Mouse (Mus musculus) heart, adult 11 months (tissue): ENCODE results near the gene Phpt1.

ENCODE experiments used
- DNase-seq: peaks from one replicate; pipeline ENCODE4 v3.0.0; 2022

Phpt1 gene

DNA sequence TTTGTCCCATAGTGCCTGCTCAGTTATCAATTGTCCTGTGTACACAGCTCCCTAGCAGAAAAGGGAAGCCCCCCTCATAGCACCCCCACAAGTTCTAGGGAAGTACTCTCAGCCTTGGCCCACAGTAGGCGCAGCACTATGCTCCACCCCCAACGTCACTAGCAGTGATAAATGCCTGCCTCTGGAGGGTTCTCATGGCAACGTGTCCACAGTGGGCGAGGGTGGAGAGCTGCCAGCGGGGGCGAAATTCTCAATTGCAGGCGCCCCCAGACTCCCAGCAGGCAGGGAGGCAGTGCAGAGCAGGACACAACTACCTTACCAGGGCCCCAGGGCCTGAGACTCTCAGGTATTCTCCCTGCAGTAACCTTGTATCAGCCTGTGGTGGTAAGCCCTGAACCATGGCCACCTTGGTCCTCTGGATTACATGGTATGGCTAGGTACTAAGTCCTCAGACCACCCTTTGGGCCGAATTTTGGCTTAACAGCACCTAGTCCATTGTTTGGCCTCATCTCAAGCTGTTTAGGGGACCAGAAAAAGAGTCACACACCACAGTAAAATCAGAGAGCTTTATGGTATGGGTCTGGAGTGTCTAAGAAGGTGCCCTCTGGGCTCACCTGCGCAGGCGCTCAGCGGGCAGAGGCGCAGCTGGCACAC is 7.6 kb upstream of the Phpt1 start:
- no peak for DNase-seq

DNA sequence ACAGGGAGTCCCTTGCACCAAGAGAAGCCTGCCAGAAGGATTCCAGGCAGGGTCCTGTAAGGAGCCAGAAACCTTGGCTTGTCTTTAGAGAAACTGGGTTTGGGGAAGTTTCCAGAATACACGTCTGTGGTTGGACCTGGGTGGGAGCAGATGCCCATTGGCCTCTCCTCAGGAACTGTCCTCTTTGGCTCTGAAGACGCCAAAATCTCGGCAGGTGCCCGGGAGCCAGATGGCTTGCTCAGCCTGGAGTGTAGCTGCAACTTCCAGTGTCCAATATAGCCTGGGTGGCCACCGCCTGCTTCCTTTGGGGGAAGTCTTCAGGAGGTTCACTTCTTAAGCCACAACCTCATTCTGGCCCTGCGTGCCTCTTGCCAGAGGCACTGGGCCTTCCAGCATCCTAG is 6.9 kb upstream of the Phpt1 start:
- peak; percentile 93 for DNase-seq

DNA sequence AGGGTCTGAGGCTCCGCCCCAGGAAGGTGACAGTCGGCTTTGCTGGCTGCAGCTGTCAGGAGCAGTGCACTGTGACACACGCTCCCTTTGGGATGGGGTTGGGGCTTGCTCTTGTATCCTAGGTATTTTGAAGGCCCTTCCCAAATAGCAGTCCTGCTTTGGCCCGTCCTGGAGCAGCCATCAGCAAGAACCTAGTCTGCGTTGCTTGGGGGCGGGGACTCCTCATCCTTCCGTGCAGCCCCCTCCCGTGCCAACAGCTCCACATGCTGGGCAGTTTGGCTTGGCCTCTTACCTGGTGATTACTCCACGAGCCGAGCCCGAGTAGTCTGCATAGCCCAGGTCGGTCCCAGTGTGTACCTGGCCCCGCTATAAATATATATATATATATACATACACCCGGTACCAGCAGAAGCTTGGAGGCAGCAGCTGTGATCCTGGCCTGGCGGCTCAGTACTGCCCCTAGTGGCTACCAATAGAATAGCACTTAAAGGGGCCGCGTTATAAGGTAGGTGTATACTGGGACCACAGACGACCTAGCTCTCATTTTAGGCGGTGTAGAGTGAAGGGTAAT is 6.4 kb upstream of the Phpt1 start, which contains the start of gene Ajm1:
TSS of gene Ajm1 (minus strand) at position 464 of the 571 bp plus-strand sequence.
- DNase-seq = peak; percentile 97

DNA sequence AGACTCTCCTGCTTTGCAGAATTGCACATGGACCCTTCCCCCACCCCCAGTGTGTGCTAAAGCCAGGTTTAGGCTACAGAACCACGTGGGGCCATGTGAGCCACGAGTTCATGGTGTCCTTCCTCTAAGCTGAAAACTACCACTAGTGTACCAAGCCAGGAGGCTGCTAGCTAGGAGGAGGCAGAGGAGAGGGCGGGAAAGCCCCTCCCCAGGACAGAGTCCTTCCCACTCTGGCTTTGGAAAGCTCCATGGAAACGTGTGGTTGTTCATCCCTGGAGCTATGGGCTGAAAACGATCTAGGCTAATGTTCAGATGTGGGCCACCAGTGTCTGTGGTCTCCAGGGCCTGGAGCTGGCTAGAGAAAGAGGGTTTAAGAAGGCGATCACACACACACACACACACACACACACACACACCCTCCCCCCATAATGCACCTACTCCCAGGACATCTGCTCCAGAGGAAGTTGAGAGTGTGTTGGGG is 5.6 kb upstream of the Phpt1 start:
- no peak for DNase-seq

DNA sequence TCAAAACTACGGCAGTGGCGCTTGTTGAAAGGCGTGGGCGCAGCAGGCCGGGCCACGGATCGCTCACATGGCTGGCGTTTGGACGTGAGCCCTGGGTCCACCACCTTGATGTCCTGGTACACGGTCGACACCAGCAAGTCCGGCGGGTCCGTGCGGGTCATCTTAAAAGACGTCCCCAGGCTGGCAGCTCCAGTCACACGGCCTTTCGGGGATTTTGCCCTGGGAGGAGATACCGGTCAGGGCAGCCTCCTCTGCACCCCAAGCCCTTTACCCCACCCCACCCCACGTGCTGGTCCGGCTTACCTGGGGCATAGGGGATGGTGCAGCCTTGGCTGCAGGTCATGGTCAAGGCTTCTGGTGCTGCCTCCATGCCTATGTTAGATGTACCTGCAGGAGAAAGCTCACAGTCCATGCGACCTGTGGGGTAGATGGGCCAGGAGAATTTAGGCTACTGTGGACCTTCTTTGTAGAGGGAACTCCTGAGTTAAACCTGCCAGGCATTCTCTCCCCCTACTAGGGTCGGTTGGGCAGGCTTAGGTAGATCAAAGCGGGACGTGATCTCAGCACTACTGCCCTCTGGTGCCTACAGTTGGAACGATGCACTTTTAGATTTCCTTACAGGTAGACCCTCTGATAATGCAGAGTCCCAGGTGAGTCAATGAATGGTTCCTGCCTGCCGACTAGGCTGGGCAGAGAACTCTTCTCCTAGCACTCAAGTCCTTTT is 4.9 kb upstream of the Phpt1 start:
- peak; percentile 94 for DNase-seq

DNA sequence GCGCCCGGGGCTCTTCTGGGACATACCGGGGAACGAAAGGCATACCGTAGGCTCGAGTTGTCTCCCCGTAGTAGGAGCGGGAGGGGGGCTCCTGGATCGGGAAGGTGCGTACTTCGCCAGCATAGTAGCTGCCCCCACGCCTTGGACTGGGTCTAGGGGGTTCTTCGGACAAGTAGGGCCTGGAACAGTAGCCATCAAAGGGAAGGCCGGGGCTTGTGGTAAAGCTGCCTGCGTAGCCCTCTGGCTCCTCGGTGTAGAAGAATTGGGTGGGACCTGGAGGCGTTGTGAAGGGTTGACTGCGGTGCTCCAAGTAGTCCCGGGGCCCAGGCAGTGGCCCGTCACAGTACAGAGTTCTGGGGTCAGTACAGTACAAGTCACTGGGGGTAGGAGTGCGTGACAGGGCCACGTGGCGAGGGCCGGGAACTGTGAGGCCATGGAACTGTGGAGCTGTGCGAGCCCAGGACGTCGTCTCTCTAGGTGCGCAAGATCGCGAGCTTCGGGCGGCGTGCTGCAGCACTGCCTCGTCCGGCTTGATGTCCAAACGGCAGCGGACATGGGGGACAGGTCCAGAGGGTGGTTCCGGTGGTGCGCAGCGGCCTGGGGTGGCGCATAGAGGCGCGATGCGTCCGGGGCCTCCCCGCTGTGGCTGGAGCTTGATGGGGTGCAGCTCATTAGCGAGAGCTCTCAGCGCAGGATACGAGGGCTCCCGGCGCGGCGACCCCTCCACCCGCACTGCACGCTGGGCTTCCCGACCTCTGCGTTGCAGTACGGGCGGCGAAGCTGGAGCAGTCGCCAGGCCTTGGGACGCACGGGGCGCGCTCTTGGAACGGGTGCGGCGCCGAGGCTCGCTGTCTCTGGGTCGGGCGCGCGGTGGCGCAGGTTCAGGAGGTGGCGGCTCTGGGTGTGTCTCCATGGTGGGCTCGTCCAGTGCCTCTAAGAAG is 4.0 kb upstream of the Phpt1 start:
- DNase-seq = peak; percentile 91

DNA sequence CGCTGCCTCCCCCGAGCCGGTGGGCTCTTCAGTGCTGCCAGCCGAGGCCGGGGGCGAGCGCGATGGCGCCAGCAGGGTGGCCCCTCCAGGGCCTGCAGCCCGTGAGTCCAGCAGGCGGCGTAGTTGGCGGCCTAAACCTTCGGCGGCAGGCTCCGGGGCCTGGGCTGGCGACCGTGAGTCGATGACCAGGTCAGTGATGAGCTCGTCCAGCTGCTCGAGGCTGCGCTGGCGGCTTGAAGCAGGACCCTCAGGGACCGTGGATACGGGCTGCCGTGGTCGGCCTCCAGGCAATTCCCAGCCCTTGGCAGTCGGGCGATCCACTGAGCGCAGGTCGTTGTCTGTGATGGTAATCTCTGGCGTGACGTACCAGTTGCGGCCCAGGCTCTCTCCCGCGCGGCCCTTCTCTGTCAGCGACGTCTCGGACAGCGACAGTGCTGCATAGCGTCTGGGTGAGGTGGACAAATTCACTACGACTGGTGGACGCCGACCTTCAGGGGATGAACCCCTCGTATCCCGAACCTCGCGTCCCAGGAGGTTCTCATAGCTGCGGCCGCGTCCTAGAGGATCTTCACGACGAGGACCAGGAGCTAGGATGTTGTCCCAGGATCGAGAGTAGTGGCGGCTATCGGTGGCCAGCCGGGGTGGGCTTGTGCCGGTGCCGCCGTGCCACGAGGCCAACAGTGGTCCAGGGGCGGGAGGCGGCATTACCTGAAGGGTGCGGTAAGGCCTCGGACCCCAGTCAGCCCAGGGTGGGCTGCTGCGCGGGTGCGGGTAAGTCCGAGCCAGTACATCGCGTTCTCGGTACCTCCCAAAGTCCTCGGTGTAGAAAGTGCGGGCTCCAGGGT is 3.1 kb upstream of the Phpt1 start:
- DNase-seq = peak; percentile 88

DNA sequence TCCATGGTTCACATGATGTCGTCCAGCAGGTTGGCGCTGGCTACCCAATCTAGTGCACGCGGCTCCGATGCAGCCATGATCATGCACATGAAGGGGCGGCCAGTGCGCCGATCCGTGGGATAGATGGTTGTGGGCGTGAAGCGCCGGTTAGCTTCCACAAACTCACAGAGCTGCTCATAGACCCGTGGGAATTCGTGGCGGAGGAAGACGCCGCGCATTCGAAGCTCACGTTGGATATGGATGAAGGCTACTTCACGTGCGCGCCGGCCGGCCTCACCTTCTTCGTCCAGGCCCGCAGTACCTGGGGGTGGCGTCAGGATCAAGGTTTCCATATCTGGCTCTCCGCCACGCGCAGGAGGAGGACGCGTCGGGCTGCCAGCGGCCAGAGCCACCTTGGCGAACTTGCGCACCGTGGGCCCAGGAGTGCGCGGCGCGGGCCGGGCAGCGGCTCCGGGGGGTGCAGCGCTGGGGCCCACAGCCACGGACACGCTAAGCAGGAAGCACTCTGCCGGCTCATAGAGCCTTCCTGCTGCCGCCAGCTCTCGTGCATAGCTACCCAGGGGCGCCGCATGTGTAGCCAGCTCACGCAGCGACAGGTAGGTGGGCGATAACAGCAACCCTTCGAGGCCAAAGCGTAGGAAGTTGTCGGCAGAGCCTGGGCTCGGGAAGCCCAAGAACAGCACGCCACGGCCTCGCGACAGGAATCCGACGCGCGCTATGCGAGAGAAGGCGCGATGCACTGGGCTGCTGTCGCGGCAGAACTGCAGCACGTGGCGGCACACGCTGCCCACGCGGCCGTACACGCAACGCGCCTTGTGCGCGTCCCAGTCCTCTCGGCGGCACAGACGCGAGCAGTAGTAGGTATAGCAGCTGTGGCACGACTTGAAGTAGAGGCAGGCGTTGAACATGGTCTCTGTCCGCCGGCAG is 2.2 kb upstream of the Phpt1 start:
- DNase-seq = peak; percentile 91

DNA sequence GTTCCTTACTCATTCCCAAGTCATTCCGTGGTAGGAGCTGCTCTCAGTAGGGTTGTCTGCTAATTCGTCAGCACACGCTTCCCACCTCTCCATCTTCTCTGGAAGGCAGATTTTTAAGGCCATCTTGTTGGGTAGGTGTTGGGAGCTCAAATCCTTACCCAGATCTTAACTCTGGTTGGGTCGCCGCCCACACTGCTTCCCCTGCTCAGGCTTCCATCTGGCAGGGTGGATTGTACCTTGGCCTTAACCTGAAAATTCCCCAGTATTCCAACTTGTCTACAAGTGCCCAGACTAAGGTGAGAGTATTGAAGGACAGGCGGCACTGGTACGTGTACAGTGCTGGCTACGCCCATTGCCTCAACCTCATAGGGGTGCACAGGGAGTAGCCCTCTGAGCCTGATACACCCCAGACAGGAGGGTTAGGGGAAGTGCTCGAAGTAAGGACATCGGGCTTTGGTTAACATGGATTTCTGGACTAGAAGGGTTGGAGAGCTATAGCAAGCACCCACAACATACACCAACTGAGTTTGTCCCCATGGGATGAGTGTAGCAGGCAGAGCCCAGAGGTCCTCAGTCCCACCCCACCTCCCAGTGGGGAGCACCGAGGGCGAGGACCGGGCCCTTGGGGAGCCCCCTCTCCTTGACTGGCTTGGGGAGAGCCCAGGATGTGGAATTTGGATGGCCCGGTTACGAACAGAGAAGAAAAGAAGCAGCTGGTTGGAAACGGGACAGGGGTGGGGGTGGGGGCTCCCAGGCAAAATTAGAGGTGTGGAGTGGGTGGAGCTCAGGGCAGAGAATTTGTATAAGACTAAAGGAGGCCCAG is 1.2 kb upstream of the Phpt1 start:
- DNase-seq = no peak

DNA sequence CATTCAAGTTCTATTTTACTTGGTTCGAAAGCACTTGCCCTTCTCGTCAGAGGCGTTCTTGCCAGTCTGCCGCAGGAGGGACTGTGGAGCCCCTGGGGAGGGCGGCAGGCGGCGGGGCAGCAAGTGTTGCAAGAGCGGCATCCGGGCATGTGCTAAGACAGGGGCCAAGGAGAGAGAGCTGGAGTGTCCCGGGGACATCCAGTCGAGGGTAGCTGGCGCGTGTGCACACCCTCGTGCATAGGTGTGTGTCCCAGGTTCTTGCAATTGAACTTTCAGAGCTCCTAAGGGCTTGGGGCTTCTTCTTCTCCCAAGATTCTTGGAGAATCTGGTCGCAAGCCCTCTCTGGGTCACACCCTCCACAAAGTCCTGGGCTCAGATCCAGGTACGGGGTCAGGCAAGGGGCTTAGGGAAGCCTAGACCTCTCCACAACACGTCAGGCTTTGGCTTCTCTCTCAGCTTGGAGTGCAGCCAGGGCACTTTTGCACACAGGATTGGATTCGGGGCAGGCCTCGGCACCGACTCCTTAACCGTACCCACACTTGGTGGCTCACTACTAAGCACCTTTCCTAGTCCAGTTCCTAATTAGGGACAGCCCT is 506 bp upstream of the Phpt1 start:
- DNase-seq = peak; percentile 96

DNA sequence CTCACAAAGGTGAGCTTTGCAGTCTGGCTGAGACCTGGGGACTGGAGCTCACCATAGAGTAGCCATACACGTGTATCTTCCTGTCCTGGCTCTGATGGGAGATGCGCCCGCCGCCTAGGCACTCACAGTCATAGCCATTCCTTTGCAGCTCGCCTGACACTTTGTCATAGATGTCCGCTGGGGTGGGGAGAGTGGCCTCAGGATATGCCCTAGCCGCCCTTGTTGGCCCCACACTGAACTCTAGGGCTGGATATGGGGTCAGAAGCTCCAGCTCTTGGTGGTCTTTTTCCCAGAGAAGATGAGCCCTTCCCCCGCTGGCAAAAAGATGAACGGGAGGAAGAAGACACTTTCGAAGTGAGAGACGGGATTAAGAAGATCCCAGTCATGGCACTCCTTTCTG is 888 bp downstream of the Phpt1 start:
- DNase-seq = no peak

DNA sequence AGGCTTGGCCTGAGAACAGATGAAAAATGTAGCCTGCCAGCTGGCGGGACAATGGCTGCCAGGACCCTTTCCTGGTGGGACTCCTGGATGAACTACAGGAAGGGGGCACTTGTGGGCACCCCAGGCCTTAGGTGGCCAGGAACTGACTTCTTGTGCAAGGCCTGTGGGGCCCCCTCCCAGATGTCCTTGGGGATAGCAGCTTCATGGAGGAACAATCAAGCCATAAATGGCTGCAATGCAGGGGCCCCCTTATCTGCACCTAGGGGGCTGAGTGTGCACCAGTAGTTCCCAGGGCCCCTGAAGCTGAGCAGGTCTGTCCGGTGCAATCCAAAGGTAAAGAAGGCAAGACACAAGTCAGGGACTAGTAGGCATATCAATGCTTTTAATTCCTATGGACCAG is 2.0 kb downstream of the Phpt1 start:
- peak; percentile 92 for DNase-seq

DNA sequence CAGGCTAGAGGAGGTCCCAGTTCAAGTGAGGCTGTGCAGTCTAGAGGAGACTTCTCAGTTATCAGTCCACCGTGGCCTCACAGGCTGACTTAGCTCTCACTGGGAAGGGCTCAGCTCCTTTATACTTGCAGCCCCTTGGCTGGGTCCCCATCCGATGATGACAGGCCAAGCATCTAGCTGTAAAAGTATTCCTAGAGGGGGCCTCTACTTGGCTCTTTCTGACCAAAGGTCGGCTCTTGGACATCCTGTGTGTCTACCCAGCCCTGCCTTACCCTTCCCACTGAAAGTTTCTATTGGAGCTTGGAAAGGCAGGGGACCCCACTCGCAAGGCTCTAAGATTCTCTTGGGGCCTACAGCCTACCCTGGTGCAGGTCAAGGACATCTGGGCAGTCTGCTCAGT is 3.8 kb downstream of the Phpt1 start:
- peak; percentile 89 for DNase-seq

DNA sequence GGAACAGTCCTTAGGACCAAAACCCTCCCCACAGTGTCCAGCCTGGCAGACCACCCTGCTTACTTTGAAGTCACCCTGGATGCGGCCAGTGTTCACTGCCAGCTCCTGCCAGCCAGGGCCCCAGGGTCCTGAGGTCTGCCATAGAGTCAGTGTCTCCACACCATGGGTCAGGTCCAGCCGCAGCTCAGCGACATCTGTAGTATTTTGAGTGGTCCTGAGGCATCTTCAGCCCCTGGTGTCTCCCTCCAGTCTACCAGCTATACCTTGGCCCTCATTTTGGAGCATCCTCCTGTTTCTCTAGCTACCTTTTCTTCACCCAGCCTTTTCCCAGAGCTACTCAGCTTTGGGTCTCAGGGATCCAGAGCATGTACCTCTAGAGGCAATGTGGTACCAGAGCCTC is 5.7 kb downstream of the Phpt1 start:
- peak; percentile 88 for DNase-seq

DNA sequence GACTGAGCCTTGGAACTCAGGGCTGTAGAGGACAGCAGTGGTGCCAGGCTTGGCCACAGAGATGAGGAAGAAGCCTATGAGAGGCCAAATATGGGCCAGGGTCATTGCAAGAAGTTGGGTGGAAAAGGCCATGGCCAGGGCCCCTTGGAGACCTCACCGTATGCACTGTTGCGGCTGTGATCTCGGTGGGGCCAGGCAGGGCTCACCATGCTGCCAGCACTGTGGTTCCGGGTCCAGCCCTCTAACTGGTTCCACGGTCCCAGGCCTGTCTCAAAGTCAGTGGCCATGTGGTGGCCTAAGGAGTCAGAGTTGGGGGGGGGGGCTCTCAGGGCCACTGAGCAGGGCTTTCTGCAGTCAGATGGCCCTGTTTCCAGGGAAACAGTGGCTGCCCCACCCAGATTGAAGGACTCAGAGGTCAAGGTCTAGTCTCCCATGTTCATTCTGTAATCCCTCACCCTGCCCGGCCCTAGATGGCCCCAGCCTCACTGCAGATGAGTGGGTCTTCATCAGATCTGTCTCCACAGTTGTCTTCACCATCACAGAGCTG is 6.5 kb downstream of the Phpt1 start:
- peak; percentile 87 for DNase-seq

DNA sequence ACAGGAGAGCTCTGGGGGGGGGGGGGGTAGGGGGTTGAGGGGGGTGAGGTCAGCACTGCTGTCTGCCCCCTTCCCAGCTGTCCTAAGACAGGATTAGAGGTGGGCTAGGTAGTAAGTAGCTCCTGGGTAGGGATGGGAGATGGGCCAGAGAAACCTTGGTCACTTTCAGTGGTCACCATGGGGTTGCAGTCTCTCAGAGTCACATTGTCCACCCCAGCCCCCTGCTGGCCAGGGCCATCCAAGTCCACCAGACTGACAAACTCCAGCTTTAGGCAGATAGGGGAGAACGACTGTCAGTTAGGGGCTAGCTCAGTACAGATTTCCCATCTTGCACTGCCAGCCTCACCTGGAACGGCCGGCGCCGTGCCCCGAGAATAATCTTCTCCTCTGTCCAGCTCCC is 8.5 kb downstream of the Phpt1 start:
- no peak for DNase-seq

DNA sequence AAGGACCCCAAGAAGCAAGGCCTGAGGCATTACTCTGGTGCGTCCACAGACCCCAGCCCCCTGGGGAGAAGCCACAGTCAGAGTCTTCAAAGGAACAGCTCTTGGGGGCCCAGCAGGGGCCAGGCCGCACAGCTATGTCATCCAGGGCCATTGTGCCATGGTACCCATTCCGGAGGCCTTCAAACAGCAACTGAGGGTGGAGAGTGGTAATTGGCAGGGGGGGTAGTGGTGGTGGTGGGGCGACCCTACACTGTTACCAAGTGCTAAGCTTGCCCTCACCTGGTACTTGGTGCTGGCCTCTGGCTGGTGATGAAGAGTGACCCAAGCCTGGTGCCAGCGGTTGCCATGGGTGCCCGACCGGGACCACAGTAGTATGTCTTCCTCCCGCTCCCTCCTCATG is 9.3 kb downstream of the Phpt1 start:
- DNase-seq = peak; percentile 92

DNA sequence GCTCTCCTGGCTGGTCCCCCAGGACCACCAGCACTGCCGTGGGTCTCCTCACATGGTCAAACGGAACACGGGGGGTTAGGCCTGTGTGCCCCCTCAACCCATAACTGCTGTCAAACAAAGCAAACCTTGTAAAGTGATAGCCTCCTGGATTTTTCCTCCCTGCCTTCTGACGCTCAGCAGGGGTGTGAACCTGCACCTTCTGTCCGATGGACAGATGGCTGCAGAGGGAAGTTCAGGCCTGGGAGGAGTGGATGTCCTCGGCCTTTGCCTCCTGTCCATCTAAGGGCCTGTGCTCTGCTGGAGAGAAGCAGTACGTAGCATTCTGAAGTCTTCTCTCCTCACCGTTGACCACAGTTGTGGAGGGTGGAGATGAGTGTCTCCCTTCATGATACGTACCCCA is 13.1 kb downstream of the Phpt1 start:
- DNase-seq = no peak

DNA sequence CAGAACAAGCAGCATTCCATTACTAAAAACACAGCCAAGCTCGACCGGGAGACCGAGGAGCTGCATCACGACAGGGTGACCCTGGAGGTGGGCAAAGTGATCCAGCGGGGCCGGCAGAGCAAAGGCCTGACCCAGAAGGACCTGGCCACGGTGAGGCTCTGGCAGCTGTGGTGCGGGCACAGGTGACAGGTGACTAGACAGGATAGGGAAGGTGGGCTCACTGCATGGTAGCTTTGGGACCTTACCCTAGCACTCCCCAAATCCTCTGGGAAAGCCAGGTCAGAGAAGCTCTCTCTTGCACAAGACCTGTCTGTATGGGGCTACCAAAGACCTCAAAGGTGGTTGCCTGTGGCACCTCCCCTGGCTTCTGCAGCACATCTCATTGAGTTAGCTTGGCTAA is 14.5 kb downstream of the Phpt1 start:
- DNase-seq = peak; percentile 91
